Mouse (Mus musculus): ENCODE measurements around the gene Dleu7.
A peak's percentile ranks its signal among the peaks of the same experiment; 100 is the strongest.

The Dleu7 gene

GRCm38 (mm10) chr14:62292488-62293339 is at the start of gene Dleu7, which contains the start of gene Rnaseh2b:
Gene Dleu7 (minus strand): TSS chr14:62293047.
Gene Rnaseh2b (plus strand): TSS chr14:62292589.
- peak; percentile 25 to 32 for DNase-seq (ENCODE audit: low spot score in 2 of 2)

GRCm38 (mm10) chr14:62341887-62342642 is 49.2 kb upstream of the Dleu7 start:
- DNase-seq (ENCODE audit: low spot score in 2 of 2): no peak

GRCm38 (mm10) chr14:62339196-62339595 is 46.3 kb upstream of the Dleu7 start:
- no peak for DNase-seq (ENCODE audit: low spot score in 2 of 2)

DNA sequence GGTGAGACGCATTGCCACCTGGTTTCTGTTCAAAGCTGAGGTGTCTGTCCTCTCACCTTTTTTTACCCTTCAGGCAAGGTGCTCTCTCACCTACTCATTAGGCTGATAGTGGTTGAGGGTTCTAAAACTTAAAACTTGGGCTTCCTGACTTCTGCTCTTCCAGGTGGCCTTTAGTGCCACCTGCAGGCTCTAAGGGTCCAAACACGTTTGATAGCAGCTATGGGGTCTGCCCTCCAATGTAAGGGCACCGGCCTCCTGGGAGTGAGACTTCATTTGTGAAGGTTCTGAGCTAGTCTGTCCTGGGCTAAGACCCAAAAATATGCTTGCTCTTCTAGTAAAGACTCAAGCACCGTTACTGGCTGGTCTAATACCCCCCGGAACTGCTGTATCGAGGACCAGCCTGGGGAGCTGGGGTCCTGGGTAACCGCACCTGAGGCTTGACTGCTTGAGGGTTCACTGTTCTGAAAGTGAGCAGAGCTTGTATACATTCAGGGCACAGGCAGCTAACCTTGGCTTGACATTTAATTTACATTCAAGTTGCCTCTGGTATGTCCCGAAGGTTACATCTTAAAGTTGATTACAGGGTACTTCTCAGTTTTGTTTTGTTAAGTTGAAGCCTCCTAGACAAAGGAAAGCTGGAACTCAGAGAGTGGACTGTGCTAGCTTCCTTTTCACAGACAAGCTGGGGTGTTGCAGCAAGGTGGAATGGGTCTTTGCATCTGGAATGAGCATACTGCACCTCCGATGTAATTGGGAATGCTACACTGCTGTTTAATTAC is 41.3 kb upstream of the Dleu7 start:
- DNase-seq (ENCODE audit: low spot score in 2 of 2): no peak

GRCm38 (mm10) chr14:62331866-62332619 is 39.2 kb upstream of the Dleu7 start:
- DNase-seq (ENCODE audit: low spot score in 2 of 2): peak; percentile 78 to 85

DNA sequence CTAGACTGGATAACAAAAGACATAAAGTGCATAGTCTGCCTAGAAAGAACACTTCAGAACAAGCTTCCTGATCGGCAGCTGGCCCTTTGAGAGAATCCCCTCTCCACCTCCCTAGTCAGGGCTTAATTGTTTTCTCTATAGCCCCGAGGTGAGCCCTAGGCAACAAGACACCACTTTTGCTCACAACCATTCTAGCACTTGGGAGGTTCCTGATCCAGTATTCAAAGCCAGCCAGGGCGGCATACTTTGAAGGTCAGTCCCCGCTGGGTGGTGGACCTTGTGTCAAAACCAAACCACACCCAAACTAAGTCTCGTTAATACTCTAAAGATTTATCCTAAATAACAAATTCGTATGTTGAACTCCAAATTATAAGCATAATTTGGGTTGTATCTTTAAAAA is 38.6 kb upstream of the Dleu7 start:
- no peak for DNase-seq (ENCODE audit: low spot score in 2 of 2)

DNA sequence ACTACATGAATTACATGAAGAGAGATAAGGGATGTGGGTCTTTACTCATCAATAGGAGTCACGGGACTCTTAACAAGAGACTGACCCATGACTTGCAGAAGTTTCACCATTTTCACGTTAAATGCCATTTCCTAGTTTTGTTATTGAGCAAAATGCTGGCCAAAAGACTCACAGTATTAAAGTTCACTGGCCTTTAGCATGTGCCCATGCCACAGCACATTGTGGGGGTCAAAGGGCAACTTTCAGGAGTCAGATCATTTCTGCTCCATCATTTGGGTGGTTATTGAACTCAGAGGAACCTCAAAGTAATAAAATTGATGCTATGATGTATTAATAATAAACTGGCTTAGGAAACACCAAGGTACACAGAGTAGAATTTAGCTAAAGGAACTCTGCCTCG is 36.8 kb upstream of the Dleu7 start:
- DNase-seq (ENCODE audit: low spot score in 2 of 2): no peak

- DNase-seq (ENCODE audit: low spot score in 2 of 2): no peak
Observed at GRCm38 (mm10) chr14:62328606-62329005, 35.8 kb upstream of the Dleu7 start.

DNA sequence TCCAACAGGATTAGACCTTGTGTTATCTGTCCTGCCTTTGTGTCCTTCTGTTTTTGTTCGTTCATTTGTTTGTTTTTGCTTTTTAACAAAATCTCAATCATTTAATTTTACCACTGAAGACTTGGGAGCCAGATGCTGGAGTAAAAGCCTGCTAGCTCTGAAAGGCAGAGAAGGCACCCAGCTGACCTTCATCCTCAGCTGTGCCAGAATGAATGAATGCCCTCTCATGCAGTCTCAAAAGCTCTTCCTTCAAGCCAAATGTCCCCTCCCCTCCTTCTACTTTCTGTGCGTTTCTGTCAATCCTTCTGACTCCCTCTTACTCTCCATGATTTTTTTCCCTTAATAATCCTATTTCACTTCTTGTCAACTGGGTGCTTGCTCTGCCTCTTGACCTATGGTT is 34.3 kb upstream of the Dleu7 start:
- no peak for DNase-seq (ENCODE audit: low spot score in 2 of 2)

DNA sequence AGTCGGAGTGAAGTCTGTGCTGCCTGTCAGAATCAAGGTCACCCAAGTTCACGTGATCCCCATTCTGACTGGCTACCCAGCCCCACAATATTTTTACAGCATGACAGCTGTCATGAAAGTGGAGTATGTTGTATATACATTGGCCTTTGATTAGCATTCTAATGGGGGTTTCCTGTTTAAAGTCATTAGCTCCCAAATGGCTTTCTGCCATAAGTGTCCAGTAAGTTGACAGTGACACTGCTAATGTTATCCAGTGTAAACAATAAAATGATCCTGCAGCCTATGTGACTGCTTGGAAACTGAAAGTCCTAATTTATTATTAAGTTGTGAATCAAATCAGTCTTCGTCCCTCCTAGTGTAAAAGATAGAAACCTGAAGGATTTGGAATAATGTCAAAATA is 33.2 kb upstream of the Dleu7 start:
- no peak for DNase-seq (ENCODE audit: low spot score in 2 of 2)

DNA sequence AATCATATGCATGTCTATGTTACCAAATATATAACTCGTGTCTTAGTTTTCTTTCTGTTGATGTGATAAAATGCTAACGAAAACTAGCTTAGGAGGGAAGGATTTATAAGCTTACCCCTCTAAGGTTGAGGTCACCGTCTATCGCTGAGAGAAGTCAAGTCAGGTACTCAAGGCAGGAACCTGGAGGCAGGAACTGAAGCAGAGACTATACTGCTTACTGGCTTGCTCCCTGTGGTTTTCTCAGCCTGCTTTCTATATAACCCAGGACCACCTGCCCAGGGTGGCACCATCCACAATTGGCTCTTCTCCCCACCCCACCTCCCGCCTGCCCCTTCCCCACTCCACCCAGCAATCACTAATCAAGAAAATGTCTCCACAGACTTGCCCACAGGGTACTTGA is 32.1 kb upstream of the Dleu7 start:
- no peak for DNase-seq (ENCODE audit: low spot score in 2 of 2)

DNA sequence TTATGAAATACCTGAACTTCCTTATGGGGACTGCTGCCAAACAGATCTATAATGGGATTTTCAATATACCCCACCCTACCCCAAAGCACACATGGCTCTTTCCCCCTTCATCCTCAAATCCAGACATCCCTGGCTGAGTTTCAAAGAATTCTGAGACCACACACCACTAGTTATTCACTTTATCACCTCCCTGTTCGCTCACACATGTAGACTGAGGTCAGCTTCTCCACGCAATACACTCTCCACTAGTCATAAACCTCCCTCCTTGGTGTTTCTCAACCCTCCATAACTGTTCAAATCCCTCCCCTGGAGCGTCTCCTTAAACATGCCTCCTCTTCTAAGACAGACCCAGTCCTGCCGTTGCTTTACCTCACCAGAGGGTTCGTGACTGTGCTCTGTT is 30.6 kb upstream of the Dleu7 start:
- no peak for DNase-seq (ENCODE audit: low spot score in 2 of 2)

- DNase-seq (ENCODE audit: low spot score in 2 of 2): no peak
Observed at GRCm38 (mm10) chr14:62322581-62323344, 29.9 kb upstream of the Dleu7 start.

- no peak for DNase-seq (ENCODE audit: low spot score in 2 of 2)
Observed at GRCm38 (mm10) chr14:62311672-62312071, 18.8 kb upstream of the Dleu7 start.

DNA sequence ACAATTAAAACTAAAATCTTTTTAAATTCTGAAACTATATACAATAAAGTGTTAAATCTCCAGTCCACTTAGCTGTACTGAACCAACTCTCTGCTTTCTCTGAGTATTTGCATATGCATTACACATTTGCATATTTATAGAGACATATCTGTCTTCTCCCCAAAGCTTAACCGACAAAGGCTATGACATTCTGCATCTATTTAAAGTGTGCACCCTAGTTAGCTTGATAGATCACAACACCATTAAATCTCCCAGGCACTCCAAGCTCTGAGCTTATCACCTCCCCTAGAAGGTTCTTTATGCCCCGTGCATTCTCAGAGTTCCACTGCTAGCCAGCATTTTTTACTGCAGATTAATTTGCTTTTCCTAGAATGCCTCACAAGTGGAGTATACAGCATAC is 16.2 kb upstream of the Dleu7 start:
- no peak for DNase-seq (ENCODE audit: low spot score in 2 of 2)

- DNase-seq (ENCODE audit: low spot score in 2 of 2): peak; percentile 12 to 24
Observed at GRCm38 (mm10) chr14:62307555-62307954, 14.7 kb upstream of the Dleu7 start.

DNA sequence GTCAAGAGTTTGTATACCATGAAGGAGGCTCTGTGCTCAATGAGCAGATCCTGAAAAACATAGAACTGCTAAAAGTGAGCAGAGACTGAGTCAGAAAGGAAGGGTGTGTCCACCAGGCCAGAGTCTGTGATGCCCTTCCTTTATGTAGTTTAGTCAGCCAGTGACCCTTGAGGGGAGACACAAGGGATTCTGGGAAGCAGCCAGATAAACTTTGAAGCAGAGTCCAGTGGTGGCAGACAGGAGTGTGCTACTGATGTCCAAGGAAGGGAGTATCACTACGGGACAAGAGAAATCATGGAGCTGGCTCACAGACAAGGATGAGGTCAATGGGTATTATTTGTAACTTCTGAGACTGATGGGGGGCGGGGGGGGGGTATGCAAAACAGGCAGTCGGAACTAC is 7.2 kb upstream of the Dleu7 start:
- DNase-seq (ENCODE audit: low spot score in 2 of 2): no peak

DNA sequence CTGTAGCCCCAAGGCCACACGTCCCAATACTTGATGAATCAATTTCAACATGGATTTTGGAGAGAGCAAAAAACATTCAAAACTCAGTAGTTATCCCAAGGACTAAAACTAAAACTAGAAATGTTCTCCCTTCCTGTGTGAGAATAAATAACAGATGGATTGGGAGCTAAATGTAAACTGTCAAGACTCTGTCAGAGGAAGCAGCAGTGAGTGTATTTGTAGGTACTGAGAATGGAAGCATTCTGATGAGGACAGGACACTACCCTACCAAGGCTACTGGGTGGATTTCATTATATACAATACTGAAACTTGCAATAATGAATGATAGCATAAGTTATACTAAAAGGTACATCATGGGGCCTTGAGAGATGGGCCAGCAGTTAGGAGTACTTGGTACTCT is 6.0 kb upstream of the Dleu7 start:
- DNase-seq (ENCODE audit: low spot score in 2 of 2): no peak

DNA sequence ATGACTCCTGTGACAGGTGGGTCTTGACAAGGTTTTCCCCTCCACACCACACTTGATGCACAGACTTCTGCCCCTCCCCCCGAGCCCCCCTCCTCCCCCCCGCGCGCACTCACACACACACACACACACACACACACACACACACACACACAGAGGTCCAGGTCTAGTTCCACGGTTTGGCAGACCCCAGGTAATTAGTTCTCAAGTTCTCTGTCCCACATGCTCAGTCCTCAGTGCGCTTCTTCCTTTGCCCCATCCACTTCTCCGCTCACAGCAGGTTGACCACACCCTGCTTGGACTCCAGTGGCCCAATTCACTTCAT is 720 bp downstream of the Dleu7 start:
- no peak for DNase-seq (ENCODE audit: low spot score in 2 of 2)

- DNase-seq (ENCODE audit: low spot score in 2 of 2): no peak
Observed at GRCm38 (mm10) chr14:62291406-62291987, 1.4 kb downstream of the Dleu7 start.

- DNase-seq (ENCODE audit: low spot score in 2 of 2): no peak
Observed at GRCm38 (mm10) chr14:62288731-62289130, 4.1 kb downstream of the Dleu7 start.
